Mouse (Mus musculus) midbrain, embryonic 15.5 days (tissue): Measurements from ENCODE around the gene Rock2. TPM values are rescaled to one million over a fixed set of nuclear protein-coding genes. Genes with fewer than 3 reads are reported as not detected.

Experiments
- ATAC-seq: fragments of 200-750 bp; cut with Nextera tagmentation; replicated peaks from 2 replicates; pipeline ENCODE4 v1.8.0; 2017; ENCODE audit warnings: moderate TSS enrichment
- H3K27ac ChIP-seq: fragments of 300-500 bp; sonication (generic); 2 replicates; pipeline ENCODE4 v1.5.1; 2015; ENCODE audit warnings: mild to moderate bottlenecking, inconsistent platforms
- H3K27me3 ChIP-seq: fragments of 300-500 bp; sonication (generic); replicated peaks from 2 replicates; pipeline ENCODE4 v1.6.1; 2015; ENCODE audit warnings: inconsistent platforms
- H3K36me3 ChIP-seq: fragments of 300-500 bp; sonication (generic); replicated peaks from 2 replicates; pipeline ENCODE4 v1.6.1; 2015; ENCODE audit warnings: inconsistent platforms
- H3K4me1 ChIP-seq: fragments of 300-500 bp; sonication (generic); 2 replicates; pipeline ENCODE4 v1.6.1; 2015; ENCODE audit warnings: inconsistent platforms
- H3K4me2 ChIP-seq: fragments of 300-500 bp; sonication (generic); 2 replicates; pipeline ENCODE4 v1.6.1; 2015; ENCODE audit warnings: inconsistent platforms, mild to moderate bottlenecking, moderate library complexity
- H3K4me3 ChIP-seq: fragments of 300-500 bp; sonication (generic); 2 replicates; pipeline ENCODE4 v1.5.1; 2015; ENCODE audit warnings: mild to moderate bottlenecking, inconsistent platforms
- H3K9ac ChIP-seq: fragments of 300-500 bp; sonication (generic); 2 replicates; pipeline ENCODE4 v1.6.1; 2015; ENCODE audit warnings: mild to moderate bottlenecking, inconsistent platforms
- H3K9me3 ChIP-seq: fragments of 300-500 bp; sonication (generic); 2 replicates; pipeline ENCODE4 v1.6.1; 2016; ENCODE audit warnings: inconsistent platforms
- WGBS: fragments of 180-500 bp; shearing (Covaris S2); methylation state at CpG from one replicate; pipeline ENCODE4 v1.1.7; 2015; ENCODE audit warnings: mixed read lengths; 5-methylcytosine and 5-hydroxymethylcytosine counted together
- polyA plus RNA-seq: library from polyadenylated mRNA; unstranded; fragments of >200 nt; fragmentation: Nextera tagmentation; extraction: Ambion mirVana; gene quantifications from 2 replicates; pipeline ENCODE4 v1.2.1, GENCODE M21; 2015

Gene Rock2
- polyA plus RNA-seq, 1 experiment from 2014 or later = 15.6 TPM

DNA sequence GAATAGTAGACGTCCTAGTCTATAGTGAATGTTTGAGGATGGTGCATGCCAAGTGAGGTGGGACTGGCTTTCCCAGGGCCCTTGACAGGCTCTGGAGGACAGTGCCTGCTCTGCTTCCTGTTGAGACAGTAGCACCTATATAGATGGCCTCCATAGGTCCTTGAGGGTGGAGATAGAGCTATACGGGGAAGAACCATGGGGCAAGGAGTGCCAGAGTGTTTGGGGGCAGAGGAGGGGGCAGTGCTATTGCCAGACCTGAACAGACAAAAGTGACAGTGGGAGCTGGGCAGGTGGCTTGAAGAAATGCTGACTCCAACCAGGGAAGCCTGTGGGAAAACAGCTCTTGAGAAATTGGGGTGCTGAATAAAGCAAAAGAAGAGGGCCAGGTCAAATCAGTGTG is 99.6 kb downstream of the Rock2 start:
- no peaks in the 10 kb centered on the region for H3K9me3 ChIP-seq
- H3K9ac ChIP-seq = no peak overlapping the region
- H3K4me1 ChIP-seq = peaks cover 3% of the 10 kb centered on the region
- H3K4me3 ChIP-seq = no peak overlapping the region
- no peak overlapping the region for H3K27ac ChIP-seq
- no peak for ATAC-seq
- peaks cover 18% of the 10 kb centered on the region for H3K27me3 ChIP-seq
- WGBS = 88% methylated on average over 2 of the region's 2 CpGs
- no peaks in the 10 kb centered on the region for H3K36me3 ChIP-seq
- H3K4me2 ChIP-seq = no peak overlapping the region

DNA sequence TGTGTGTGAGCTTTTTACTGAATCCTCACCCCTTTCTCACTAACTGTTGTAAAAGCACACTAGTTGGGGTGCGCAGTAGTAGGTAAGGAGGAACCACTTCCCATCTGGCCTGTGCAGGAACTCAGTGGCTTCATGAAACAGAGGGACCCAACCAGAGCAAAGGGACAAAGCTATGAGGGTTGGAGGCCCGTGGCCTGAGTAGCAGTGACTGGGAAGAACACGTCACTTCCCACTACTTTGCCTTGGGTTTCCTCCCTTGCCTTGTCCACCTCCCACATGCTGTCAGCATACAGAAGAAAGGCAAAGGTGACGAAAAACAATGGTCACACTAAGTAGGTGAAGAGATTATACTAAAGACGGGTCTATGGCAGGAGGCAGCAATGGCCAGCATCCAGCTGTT is 101.6 kb downstream of the Rock2 start:
- ATAC-seq = no peak
- no peak overlapping the region for H3K9ac ChIP-seq
- no peak overlapping the region for H3K4me3 ChIP-seq
- H3K4me2 ChIP-seq = no peak overlapping the region
- no peak overlapping the region for H3K27ac ChIP-seq
- no peaks in the 10 kb centered on the region for H3K9me3 ChIP-seq
- H3K27me3 ChIP-seq = peaks cover 34% of the 10 kb centered on the region
- peaks cover 13% of the 10 kb centered on the region for H3K4me1 ChIP-seq
- WGBS = 78% methylated on average over 5 of the region's 5 CpGs
- H3K36me3 ChIP-seq = no peaks in the 10 kb centered on the region

DNA sequence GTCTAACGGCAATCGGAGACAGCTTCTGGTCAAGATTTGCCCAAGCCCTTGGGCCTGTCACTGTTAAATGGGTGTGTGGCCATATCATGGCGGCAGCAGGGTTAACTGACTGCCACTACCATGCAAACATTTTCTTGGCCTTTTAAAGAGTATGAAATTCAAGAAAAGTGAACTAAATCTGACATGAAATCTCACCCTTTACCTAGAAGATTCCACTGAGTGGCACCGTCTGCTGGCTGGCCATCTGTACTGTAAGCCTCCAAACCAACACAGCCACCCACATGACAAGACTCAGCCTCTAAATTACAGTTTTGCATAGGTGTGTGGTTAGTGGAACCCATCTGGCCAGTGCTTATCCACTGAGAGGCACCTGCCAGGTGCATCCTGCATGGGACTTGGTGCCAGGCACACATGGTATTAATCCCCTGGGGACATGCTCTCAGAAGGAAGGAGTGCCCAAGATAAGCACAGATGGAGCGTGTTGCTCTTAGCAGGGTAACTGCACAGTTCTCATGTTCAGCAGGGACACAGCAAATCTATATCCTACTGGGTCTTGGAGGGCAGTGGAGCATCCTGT is 102.3 kb downstream of the Rock2 start:
- no peaks in the 10 kb centered on the region for H3K36me3 ChIP-seq
- H3K4me1 ChIP-seq = peaks cover 13% of the 10 kb centered on the region
- no peak for ATAC-seq
- no peak overlapping the region for H3K4me3 ChIP-seq
- peaks cover 35% of the 10 kb centered on the region for H3K27me3 ChIP-seq
- no peak overlapping the region for H3K4me2 ChIP-seq
- H3K9me3 ChIP-seq = no peaks in the 10 kb centered on the region
- WGBS = 95% methylated on average over 5 of the region's 5 CpGs
- no peak overlapping the region for H3K9ac ChIP-seq
- H3K27ac ChIP-seq = no peak overlapping the region

DNA sequence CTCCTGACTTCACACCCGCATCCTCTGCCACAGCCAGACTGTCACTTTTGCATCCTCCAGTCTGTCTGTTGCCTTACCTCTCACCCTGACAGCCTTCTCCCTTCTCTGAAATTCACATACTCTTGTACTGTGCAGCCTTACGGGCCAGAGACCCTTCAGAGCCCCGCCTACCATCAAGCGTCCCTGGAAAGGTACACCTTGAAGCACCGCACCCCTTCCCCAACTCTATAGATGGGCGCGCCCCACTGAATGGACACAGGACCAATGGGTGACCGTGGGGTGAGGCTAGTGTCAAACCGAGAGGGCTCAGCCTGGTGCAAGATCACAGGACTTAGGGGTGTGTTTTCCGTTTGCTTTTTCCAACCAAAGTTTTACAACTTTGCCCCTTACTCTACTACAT is 104.5 kb downstream of the Rock2 start:
- Histone ChIP-seq H3K36me3 (no peaks in the 10 kb centered on the region), H3K4me2 (peak overlapping the region; percentile 95), H3K27ac (no peak overlapping the region), H3K27me3 (peaks cover 35% of the 10 kb centered on the region), H3K4me1 (peaks cover 13% of the 10 kb centered on the region), H3K9me3 (no peaks in the 10 kb centered on the region), H3K9ac (no peak overlapping the region), H3K4me3 (peak overlapping the region; percentile 46)
- ATAC-seq = 0 out of 2 replicates have a peak, but pooled peaks have one; percentile 37
- 7% methylated on average over 10 of the region's 10 CpGs for WGBS

DNA sequence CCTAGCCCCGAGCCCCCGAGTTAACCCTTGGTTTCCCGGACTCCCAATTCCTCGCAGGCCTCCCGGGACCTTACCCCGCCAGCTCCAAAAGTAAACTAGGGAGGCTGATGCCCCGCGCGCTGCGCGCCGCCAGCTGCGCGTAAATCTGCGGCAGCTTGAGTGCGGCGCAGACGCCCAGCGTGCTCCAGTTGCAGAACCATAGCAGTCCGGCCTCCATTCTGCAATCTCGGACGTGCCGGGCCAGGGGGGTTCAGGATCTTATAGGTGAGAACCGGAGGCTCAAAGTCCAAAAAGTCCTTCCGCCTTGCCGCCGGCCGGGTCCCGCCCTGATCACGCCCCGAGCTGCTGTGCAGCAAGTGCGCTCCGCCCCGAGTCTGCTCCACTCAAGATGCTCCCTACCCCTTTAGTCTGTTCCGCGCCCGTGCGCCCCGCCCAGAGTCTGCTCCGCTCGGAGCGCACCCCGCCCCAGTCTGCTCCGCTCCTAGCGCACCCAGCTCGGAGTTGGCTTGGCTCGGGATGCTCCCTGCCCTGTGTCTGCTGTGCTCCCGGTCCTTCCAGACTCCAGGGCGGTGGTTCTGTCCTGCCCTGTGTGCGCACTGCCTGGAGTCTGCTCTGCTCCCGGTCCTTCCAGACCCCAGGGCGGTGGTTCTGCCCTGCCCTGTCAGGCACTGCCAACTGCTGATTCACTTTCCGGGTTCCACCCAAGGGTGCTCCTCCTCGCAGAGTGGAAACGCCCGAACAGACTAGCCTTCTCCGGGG is 105.2 kb downstream of the Rock2 start, which contains the start of gene Pqlc3:
Gene Pqlc3, minus strand, starts transcription at position 670 of the 759 bp plus-strand sequence.
- Histone ChIP-seq H3K27ac (no peak within 1 kb of the TSS), H3K36me3 (no peaks in the 10 kb centered on the region), H3K4me1 (peaks cover 13% of the 10 kb centered on the region), H3K9me3 (no peaks in the 10 kb centered on the region), H3K4me3 (peak within 1 kb of the TSS; percentile 46), H3K27me3 (peaks cover 35% of the 10 kb centered on the region), H3K4me2 (peak within 1 kb of the TSS; percentile 95), H3K9ac (peak within 1 kb of the TSS; percentile 29)
- peak; percentile 74 for ATAC-seq
- WGBS = under 1% methylated on average over 57 of the region's 57 CpGs

DNA sequence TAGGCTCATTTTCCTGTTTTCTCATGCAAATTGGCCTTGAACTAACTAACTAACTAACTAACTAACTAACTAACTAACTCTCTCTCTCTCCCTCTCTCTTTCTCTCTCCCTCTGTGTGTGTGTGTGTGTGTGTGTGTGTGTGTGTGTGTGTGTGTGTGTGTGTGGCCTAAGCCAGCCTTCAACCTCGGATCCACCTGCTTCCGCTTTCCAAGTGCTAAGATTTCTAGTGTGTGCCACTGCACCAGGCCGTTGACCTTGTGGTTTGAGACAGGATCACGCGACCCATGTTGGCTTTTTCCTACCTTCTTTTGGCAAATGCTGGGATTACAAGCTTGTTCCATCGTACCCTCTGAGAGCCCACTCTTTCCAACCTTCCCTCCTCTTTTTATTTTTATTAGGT is 105.9 kb downstream of the Rock2 start:
- no peak for ATAC-seq
- Histone ChIP-seq H3K4me2 (no peak overlapping the region), H3K27me3 (peaks cover 35% of the 10 kb centered on the region), H3K9me3 (no peaks in the 10 kb centered on the region), H3K36me3 (no peaks in the 10 kb centered on the region), H3K9ac (no peak overlapping the region), H3K4me1 (peaks cover 13% of the 10 kb centered on the region), H3K4me3 (no peak overlapping the region), H3K27ac (no peak overlapping the region)
- 58% methylated on average over 6 of the region's 6 CpGs for WGBS

DNA sequence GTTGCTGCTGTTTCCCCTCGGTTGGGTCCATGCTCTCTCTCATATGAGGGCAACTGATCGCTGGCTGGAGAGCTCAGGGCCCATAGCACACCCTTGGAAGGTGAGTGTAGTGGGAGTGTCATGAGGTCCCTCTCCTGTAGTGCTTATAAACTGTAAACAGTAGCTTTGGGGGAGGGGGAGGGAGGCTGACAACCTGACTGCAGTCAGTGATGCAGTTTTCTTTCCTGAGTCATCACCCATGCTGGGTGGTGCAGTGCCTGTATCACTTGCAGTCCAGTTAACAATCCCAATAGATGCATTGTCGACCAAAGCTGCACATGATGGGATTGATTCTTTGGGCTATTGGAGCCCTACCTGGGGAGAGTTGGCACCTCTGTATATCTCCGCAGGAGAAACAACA is 106.5 kb downstream of the Rock2 start:
- Histone ChIP-seq H3K4me2 (no peak overlapping the region), H3K9ac (no peak overlapping the region), H3K4me1 (peaks cover 13% of the 10 kb centered on the region), H3K4me3 (no peak overlapping the region), H3K27me3 (peaks cover 35% of the 10 kb centered on the region), H3K27ac (no peak overlapping the region), H3K9me3 (no peaks in the 10 kb centered on the region), H3K36me3 (no peaks in the 10 kb centered on the region)
- WGBS = 52% methylated on average over 4 of the region's 4 CpGs
- ATAC-seq = no peak

DNA sequence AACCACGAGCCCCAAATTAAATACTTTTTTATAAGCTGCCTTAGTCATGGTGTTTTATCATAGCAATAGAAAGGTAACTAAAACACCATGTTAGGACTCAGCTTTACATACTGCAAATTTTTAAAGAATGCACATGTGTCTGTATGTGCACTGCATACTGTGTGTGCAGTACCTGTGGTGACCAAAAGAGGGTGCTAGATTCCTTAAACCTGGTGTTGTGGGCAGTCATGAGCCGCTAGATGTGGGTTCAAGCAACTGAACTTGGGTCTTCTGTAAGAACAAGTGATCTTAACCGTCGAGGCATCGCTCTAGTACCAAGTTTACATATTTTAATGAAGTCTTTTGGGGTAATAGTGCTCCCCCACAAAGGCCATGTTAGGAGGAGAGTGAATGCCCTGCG is 114.8 kb downstream of the Rock2 start:
- WGBS = 97% methylated on average over 6 of the region's 6 CpGs
- H3K4me2 ChIP-seq = no peak overlapping the region
- H3K27ac ChIP-seq = no peak overlapping the region
- no peaks in the 10 kb centered on the region for H3K27me3 ChIP-seq
- H3K9me3 ChIP-seq = no peaks in the 10 kb centered on the region
- H3K36me3 ChIP-seq = no peaks in the 10 kb centered on the region
- ATAC-seq = no peak
- no peak overlapping the region for H3K9ac ChIP-seq
- no peak overlapping the region for H3K4me3 ChIP-seq
- H3K4me1 ChIP-seq = peaks cover 7% of the 10 kb centered on the region; the same call in 1 of the 2 replicates

DNA sequence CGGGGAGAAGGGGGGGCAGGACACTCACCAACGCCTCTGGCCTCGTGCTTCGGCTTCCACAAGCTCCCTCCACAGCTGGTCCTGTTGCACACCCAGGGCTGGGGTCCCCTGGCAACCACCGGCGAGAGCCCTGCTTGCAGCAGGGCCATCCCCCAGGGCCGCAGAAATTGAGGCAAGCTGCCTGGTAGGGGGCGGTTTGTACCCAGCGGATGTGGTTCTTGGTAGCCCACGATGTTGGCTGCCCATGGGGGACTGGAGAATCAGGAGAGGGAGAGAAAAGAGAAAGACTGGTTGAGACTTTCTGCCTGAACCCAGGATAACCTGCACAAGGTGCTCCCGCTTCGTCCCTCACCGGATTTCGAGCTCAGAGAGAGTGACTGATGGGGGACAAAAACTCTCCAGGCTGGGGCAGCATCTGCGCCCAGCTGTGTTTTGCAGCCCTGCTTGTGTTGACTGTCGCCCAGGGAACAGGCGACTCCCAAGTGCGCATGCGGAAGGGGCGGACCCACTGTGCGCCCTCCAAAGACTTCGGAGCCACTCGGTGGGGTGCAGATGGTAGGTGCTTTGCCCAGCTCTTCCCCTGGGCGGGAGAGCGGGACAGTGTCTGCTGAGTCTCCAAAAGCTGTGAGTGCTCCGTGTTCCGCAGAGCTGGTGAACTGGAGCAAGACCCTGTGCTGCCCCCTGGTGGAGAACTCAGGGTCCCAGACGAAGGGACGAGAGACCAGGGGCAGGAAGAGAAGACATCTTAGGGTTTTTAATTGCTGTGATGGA is 116.6 kb downstream of the Rock2 start, which contains the start of gene 2410004P03Rik:
Gene 2410004P03Rik, minus strand, starts transcription at position 628 of the 771 bp plus-strand sequence.
- ATAC-seq = peak; percentile 80
- H3K4me1 ChIP-seq = peaks cover 7% of the 10 kb centered on the region; the same call in 1 of the 2 replicates
- H3K4me2 ChIP-seq = peak within 1 kb of the TSS; percentile 57
- 6% methylated on average over 29 of the region's 29 CpGs for WGBS
- H3K4me3 ChIP-seq = peak within 1 kb of the TSS; percentile 37
- no peaks in the 10 kb centered on the region for H3K36me3 ChIP-seq
- no peak within 1 kb of the TSS for H3K27ac ChIP-seq
- peak within 1 kb of the TSS; percentile 22; the same call in 1 of the 2 replicates for H3K9ac ChIP-seq
- H3K9me3 ChIP-seq = no peaks in the 10 kb centered on the region
- H3K27me3 ChIP-seq = no peaks in the 10 kb centered on the region

DNA sequence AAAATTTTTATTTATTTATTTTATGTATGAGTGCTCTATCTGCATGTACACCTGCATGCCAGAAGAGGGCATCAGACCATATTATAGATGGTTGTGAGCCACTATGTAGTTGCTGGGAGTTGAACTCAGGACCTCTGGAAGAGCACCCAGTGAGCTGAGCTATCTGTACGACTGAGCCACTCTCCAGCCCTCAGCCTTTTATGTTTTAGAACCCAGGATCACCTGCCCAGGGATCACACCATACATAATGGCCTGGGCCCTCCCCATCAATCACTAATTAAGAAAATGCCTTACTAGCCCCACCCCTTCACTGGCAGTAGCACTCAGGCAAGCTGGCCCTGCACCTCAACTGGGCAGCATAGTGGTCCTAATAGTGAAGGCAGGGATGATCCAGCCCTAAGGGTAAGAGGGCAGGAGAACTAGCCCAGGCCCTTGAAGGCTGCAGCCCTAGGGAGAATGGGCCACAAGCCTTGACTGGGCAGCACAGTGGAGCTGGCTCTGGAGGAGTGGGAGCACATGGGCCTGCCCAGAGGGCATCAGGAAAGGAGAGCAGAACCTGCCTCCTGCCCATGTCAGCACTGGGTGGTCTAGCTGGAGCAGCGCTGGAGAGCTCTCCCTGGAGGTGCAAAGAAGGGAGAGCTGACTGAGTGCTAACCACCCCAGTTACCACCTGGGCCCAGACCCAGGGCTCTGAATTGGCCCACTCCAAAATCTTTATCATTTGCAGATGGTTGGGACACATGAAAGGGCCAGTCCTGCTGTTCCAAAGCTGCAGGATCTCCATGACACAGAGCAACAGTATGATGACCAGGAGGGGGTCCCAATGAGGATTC is 117.6 kb downstream of the Rock2 start:
- H3K4me3 ChIP-seq = no peak overlapping the region
- peak; percentile 19; the same call in 1 of the 2 replicates for ATAC-seq
- H3K9ac ChIP-seq = no peak overlapping the region
- no peak overlapping the region for H3K4me2 ChIP-seq
- H3K27ac ChIP-seq = no peak overlapping the region
- H3K9me3 ChIP-seq = no peaks in the 10 kb centered on the region
- no peaks in the 10 kb centered on the region for H3K27me3 ChIP-seq
- H3K36me3 ChIP-seq = no peaks in the 10 kb centered on the region
- WGBS = 75% methylated on average over 2 of the region's 2 CpGs
- H3K4me1 ChIP-seq = peaks cover 7% of the 10 kb centered on the region; the same call in 1 of the 2 replicates

DNA sequence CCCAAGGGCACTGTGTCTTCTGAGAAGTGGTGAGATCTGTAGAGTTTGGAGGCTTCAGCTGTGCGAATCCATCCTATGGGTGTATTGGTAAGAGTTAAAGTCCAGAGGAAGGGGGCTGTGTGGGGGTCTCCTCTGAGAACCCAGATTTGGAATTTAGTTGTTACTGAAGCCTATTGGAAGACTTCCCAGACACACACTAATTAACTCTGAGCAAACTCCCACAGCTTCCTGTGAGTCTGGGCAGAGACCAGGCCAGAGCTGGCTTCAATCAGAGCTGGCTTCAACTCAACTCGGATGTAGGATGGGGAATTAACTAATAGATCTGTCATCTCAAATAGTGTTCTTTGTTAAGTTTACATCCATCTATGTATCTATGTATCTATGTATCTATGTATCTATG is 121.0 kb downstream of the Rock2 start:
- Histone ChIP-seq H3K4me3 (no peak overlapping the region), H3K4me1 (peaks cover 7% of the 10 kb centered on the region; the same call in 1 of the 2 replicates), H3K27ac (no peak overlapping the region), H3K9ac (no peak overlapping the region), H3K4me2 (no peak overlapping the region), H3K9me3 (no peaks in the 10 kb centered on the region), H3K36me3 (no peaks in the 10 kb centered on the region), H3K27me3 (no peaks in the 10 kb centered on the region)
- no peak for ATAC-seq
- 78% methylated on average over 2 of the region's 2 CpGs for WGBS
